Mouse (Mus musculus) stomach, postnatal 0 days (tissue): ENCODE results near the gene Msh3.

Experiments
- CTCF ChIP-seq: IDR thresholded peaks from 2 replicates; pipeline ENCODE4 v1.5.1; 2016; ENCODE audit warnings: antibody characterized with exemption, low read depth, mild to moderate bottlenecking, moderate library complexity
- EP300 ChIP-seq: optimal IDR thresholded peaks from 2 replicates; pipeline ENCODE3; 2016; ENCODE audit warnings: antibody characterized with exemption

GRCm38 (mm10) chr13:92241426-92241825 is 113.4 kb downstream of the Msh3 start:
- no peak for TF ChIP-seq CTCF
- no peak for TF ChIP-seq EP300
